Mouse (Mus musculus): ENCODE measurements around the gene Obox3. TPM values are rescaled to one million over a fixed set of nuclear protein-coding genes. Genes with fewer than 3 reads are reported as not detected.
"Not testable (repeated sequence)": the region's sequence is repeated elsewhere in the genome, so short reads cannot be mapped to it uniquely, and the experiment has no call there.

Obox3 gene
- total RNA-seq (2021) = not detected

- not testable (repeated sequence) for DNase-seq
Measured at GRCm38 (mm10) chr7:15639802-15640201, at the start of gene Obox3. Gene Obox3, minus strand, starts transcription at chr7:15639902.

GRCm38 (mm10) chr7:15509411-15509810, 130.3 kb downstream of the Obox3 start:
- not testable (repeated sequence) for DNase-seq

Other genes with a start within 250 kb of the Obox3 start
- not detected for gene Obox5, start 110.2 kb upstream of the Obox3 start, total RNA-seq (2021)
- gene Obox6, start 199.8 kb upstream of the Obox3 start, total RNA-seq (2021) = not detected
- gene Crx, start 240.1 kb upstream of the Obox3 start, total RNA-seq (2021) = not detected
- under 1 TPM in 1 of 2 experiments, not detected in 1; 0.18 TPM for gene Crxos, start 242.7 kb upstream of the Obox3 start, total RNA-seq (2021)

All from layer of hippocampus, postnatal 36 days (tissue).